Mouse (Mus musculus) right cerebral cortex, adult 2 months (tissue): ENCODE measurements at regions not wholly inside any gene's neighbourhood (a gene's known extent, or its start where the extent isn't known, plus 50 kb on each side); places are given as distances from the start of the nearest gene placed in this dataset.
"Not testable (repeated sequence)": the region's sequence is repeated elsewhere in the genome, so short reads cannot be mapped to it uniquely, and the experiment has no call there.

Experiments
- DNase-seq, 2 experiments: peaks; one replicate each; pipeline ENCODE4 v3.0.0; 2021 to 2022; ENCODE audit warnings: low spot score in 2 of 2

- DNase-seq: peak; percentile 4 to 15
Observed at GRCm38 (mm10) chr7:95954511-95954910, 216.5 kb upstream of the Tenm4 start.

DNA sequence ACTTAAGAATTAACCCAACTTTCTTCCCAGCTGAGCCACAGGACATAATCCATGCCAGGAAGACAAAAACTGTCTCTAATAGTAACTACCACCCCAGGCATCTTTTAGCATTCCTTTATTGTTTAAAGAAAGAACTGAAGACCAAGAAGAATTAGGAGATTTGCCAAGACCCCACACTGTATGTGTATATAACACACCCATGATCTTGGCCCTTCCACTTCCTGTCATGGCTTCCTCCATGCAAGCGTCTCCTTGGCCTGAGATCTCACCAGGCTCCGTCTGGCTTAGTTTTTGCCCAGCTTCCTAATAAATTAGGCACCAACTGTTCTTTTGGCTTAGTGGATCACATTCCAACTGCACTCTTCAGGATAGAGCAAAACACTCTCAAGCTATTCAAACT, 215.9 kb upstream of the Tenm4 start:
- DNase-seq: no peak

DNA sequence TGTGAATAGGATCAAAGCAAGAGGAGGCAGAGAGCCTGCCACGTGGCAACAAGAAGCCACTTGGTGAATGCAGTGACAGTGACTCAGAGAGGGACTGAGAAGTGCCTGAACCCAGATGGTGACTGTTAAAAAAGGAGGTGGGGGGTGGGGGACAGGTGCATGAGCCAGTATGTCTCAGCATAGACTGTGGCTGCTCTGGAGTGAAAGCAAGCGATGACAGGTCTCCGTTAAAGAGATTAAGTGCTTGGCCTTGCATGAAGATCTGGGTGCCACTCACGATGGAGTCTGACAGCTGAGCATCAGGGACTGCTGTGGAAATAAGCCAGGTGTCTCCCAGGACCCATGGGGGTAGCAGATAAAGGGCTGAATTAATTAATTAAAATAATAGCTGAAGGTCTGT, 212.0 kb upstream of the Tenm4 start:
- no peak for DNase-seq

- no peak for DNase-seq
Observed at GRCm38 (mm10) chr7:95971863-95972262, 199.2 kb upstream of the Tenm4 start.

DNA sequence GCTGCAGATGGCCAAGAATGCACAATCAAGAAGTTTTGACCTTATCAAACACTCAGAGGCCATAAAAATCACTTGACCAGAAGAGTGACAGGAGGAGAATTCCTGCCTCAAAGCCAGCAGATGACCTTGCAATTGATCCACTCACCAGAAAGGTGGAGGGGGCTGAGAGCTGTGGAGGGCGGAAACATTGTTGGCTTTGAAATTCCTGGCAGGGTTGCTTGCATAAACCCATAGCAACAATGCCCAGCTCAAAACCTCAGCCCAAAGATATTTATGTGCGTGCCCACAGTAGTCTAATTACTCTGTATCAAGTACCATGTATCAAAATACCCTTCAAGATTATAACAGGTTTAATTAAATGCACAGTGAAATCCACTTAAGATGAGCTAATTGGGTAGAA, 197.0 kb upstream of the Tenm4 start:
- no peak for DNase-seq

DNA sequence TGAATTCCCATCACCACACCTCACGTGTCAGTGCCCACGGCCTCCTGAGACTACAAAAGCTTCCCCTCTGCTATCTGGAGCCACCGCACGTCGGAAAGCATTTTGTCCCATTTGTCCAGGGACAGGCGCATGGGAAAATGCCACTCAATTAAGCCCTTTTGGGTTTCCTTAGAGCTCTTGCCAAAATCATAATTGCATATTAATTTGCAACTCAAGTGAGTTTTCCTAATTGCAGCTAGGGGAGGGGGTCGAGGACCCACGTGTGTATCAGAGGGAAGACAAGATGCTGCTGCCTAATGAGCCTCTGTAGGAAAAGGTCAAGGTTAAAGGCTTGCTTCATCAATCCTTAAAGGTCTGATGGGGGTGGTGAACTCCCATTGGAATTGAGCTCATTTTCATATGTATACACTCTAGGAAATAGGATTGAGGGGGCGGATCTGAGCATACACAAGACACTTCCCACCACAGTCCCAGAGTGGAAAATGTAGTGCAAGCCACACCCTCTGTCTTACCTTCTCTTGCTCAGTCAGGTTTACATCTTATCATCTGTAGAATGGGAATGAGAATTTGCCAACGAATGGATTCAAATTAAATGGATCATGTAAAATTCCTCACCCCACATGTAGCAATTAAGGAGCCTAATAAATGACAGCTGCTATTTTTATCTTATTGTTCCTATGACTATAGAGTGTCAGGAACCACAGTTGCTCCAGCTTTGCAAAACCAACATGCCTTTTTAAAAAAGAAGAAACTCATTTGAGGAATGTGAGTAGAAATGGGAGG, 179.6 kb upstream of the Tenm4 start:
- DNase-seq: no peak

GRCm38 (mm10) chr7:95992033-95992516, 179.0 kb upstream of the Tenm4 start:
- DNase-seq: peak in 1 of 2 experiments; percentile 7

- DNase-seq: no peak
Observed at GRCm38 (mm10) chr7:95992521-95992920, 178.5 kb upstream of the Tenm4 start.

- DNase-seq: no peak
Observed at GRCm38 (mm10) chr7:95997190-95997589, 173.9 kb upstream of the Tenm4 start.

- DNase-seq: no peak
Observed at GRCm38 (mm10) chr7:95999189-95999588, 171.9 kb upstream of the Tenm4 start.

- DNase-seq: no peak
Observed at GRCm38 (mm10) chr7:96002401-96002800, 168.6 kb upstream of the Tenm4 start.

DNA sequence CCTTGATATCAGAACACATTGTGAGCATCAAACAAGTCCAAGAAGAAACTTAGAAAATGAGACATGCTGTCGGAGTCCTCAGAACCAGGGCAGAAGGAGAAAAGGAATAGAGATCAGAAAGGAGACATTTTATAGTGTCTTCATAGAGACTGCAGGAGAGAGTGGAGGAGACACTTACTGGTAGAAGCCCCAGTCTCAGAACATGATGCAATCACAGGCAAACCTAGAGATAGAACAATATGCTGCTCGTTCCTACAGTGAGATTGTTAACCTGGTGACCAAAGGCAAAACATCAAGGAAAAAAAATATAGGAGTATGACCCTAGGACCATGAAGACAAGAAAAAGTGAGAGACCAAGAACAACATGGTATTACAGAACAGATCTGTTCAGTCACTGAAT, 164.7 kb upstream of the Tenm4 start:
- no peak for DNase-seq

DNA sequence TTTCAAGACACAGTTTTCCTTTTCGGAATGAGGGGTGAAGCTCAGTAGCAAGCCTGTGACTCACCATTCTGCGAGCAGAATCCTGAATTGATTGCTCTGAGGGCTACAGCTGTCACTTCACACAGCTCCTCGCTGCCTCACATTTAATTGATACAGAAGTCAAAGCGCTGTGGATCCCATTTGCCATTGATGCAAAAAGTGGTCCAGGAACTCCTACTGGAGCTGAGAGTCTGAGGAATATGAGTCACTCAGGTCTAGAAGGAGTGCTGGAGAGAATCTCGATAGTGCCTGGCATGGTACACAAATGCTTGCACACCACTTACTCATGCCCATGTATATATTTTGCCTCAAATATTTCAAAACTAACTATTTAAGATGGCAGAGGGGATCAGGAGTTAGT, 158.0 kb upstream of the Tenm4 start:
- peak; percentile 11 to 21 for DNase-seq

GRCm38 (mm10) chr7:96017112-96017884, 153.7 kb upstream of the Tenm4 start:
- no peak for DNase-seq

- DNase-seq: no peak
Observed at GRCm38 (mm10) chr7:96024048-96024447, 147.0 kb upstream of the Tenm4 start.

DNA sequence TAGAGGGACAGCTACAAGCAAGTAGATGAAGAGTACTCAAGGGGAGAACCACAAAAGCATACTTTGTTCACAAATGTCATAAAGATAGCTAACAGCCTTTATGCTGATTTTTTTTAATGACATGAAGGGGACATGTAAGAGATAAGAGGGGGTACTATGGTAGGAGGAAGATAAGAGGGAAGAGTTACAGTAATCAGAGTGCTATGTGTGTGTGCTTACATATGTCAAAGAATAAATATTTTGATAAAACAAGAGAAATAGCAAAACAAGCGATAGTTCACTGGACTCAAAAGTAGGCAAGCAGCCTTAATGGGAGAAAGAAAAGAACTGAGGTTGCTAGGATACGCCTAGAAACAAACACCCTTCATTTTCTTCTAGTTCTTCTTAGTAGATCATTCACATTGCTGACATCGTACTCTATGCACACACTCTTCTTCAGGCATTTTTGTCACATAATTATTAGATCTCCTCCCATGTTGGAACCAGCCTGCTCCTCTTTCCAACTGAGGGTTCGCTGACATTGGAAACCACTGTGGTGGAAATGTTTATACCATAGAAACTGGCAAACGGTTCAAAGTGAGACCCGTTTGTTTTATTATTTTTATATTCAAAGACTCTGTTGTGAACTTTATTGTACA, 144.1 kb upstream of the Tenm4 start:
- DNase-seq: no peak

DNA sequence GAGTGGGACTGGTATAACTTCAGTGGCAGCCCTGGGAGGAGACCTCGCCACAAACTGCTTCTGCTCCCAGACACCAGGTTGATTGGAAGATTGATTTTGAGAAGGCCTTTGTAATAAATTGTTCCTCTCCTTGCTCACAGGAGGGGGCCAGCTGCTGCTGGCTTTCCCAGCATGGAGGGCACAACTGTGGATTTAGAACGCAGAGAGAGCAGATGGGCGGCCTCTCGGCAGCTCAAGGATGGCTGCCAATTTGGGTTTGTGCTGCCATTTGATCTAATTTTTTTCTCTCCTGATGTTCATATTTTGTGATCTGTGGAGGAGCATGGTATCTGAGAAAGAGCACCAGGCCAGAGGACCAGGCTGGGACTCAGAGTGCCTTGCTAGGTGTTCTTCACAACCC, 137.4 kb upstream of the Tenm4 start:
- DNase-seq: no peak

DNA sequence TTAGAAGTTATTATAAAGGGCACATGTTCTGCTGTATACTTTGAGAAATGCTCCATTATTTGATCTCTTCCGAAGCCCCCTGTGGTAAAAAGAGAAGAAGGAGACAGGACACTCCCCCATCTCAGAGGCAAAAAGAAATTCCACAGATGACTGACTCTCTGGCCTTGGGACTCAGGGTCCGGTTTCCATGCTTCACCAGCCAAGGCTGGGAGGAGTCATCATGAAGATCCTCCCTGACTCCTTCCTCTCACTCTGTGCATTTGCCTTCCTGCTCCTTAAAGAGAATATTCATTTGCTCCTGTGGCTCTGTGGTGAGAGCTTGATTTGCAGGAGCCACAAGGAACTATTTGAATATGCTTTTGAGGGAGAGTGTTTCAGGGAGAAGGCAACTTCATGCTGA, 135.6 kb upstream of the Tenm4 start:
- no peak for DNase-seq

DNA sequence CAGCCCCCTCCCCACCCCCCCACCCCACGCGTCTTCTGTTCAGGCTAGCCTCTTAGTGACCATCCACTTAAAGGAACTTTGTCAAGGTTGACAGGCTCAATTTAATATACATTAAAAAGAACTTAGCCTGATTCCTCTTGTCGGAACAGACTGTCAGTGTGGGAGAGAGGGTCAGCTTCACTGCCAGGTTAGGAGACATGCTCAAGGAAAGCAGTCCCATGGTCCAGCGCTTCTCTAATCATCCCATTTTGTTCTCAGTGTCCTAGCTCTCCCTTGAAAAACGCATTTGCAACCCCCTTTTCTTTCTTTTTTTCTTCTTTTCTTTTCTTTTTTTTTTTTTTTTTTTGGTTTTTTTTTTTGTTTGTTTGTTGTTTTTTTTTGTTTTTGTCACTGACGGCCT, 131.4 kb upstream of the Tenm4 start:
- no peak for DNase-seq

DNA sequence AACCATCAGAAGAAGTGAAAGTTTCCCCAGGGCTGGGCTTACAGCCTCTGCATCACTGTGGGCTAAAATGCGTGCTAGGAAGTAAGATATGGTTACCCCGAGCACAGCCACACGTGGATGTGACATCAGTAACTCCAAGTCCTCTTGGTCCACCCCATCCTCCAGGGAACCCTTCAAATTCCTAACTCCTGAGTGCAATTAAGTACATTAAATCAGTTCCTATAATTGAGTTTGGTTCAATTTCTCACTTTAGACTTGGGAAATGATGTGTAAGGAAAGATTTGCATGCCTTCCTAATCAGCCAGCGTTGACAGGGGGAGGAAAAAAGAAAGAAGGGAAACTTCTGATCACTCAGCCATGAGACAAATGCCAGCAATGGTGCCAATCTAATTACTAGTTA, 129.2 kb upstream of the Tenm4 start:
- DNase-seq: no peak

DNA sequence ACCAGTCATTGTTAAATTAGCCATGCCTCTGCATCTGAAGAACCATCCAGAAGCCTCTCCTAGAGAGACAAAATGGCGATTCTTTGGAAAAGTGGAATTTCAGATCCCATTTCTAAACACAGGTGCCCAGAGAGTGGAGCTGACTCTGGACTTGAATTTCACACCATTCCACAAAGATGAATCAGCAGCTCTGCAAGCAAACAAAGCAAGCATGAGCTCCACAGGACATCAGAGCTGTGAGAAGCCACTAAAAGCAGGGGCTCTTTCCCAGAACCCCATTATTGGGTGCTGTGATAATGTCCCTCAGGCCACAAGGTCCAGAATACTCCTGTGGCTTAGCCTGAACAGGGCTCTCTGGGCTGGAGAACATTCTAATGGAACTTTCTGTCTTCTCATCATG, 119.4 kb upstream of the Tenm4 start:
- no peak for DNase-seq

DNA sequence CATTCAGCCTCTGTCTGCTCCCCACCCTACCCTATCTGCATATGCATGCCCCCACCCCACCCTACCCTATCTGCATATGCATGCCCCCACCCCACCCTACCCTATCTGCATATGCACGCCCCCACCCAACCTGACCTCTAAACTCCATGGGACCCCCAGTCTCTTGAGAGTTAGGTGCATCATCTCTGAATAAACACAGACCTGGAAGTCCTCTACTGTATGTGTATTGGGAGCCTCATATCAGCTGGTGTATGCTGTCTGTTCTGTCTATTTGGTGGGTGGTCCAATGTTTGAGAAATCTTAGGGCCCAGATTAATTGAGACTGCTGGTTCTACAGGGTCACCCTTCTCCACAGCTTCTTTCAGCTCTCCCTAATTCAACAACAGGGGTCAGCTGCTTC, 109.4 kb upstream of the Tenm4 start:
- not testable (repeated sequence) for DNase-seq

DNA sequence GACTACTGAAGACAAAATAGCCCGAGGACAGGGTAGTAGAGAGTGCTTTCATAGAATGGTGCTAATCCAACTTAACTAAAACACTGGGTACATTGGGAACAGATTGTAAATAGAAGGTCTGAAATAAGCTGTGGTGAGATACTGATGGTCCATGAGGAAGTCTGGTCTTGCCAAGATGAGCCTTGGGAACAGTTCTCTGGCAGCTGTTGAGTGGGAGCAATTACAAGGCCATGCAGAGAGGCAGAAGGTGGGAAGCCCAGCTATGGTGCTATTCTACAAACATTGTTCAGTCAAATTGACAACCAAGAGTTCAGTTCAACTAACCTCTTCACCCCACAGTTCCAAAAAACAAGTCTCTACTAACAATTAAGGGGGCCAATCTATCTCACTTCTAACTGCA, 92.5 kb upstream of the Tenm4 start:
- peak; percentile 11 to 25 for DNase-seq
